Mouse (Mus musculus): ENCODE measurements around the gene Kcnq1. TPM values are rescaled to one million over a fixed set of nuclear protein-coding genes. Genes with fewer than 3 reads are reported as not detected.

Kcnq1 gene
- polyA plus RNA-seq, 1 experiment, result not detected

GRCm38 (mm10) chr7:143153915-143154373 lies 47.8 kb downstream of the Kcnq1 start:
- Histone ChIP-seq H3K36me3 (ENCODE audit: control insufficient read depth, insufficient read depth) (no peaks in the 10 kb centered on the region), H3K79me3 (ENCODE audit: low read depth) (no peaks in the 10 kb centered on the region), H3K79me2 (ENCODE audit: control insufficient read depth, insufficient read depth) (no peaks in the 10 kb centered on the region), H3ac (ENCODE audit: control insufficient read depth, insufficient read length, low read depth) (no peak overlapping the region), H3K27me3 (ENCODE audit: control insufficient read depth, insufficient read depth, insufficient read length) (peaks cover 4% of the 10 kb centered on the region), H3K4me3 (ENCODE audit: insufficient read depth, poor library complexity, severe bottlenecking) (no peak overlapping the region)
- TF ChIP-seq MAX (IDR thresholded peaks at IDR 0.05) (no peak), CTCF (IDR thresholded peaks at IDR 0.05; ENCODE audit: control insufficient read depth, insufficient read depth, insufficient read length) (peak; percentile 90), USF1 (IDR thresholded peaks at IDR 0.05; ENCODE audit: low read depth) (no peak), CEBPB (IDR thresholded peaks at IDR 0.05; ENCODE audit: low read depth) (no peak), FOSL1 (IDR thresholded peaks at IDR 0.05; ENCODE audit: insufficient read depth, low read length, poor library complexity, severe bottlenecking) (no peak), MYOD1 (IDR thresholded peaks at IDR 0.05; ENCODE audit: control insufficient read depth, insufficient read length, low read depth) (no peak)

- Histone ChIP-seq H3K79me3 (ENCODE audit: low read depth) (no peaks in the 10 kb centered on the region), H3ac (ENCODE audit: control insufficient read depth, insufficient read length, low read depth) (no peak overlapping the region), H3K4me3 (ENCODE audit: insufficient read depth, poor library complexity, severe bottlenecking) (no peak overlapping the region), H3K79me2 (ENCODE audit: control insufficient read depth, insufficient read depth) (no peaks in the 10 kb centered on the region), H3K27me3 (ENCODE audit: control insufficient read depth, insufficient read depth, insufficient read length) (no peaks in the 10 kb centered on the region), H3K36me3 (ENCODE audit: control insufficient read depth, insufficient read depth) (no peaks in the 10 kb centered on the region)
- TF ChIP-seq MYOD1 (IDR thresholded peaks at IDR 0.05; ENCODE audit: control insufficient read depth, insufficient read length, low read depth), result no peak
- no peak for TF ChIP-seq CTCF (IDR thresholded peaks at IDR 0.05; ENCODE audit: control insufficient read depth, insufficient read depth, insufficient read length)
- TF ChIP-seq MAX (IDR thresholded peaks at IDR 0.05), result no peak
- no peak for TF ChIP-seq MYOG (IDR thresholded peaks at IDR 0.05; ENCODE audit: control insufficient read depth, extremely low read depth, insufficient read length)
- no peak for TF ChIP-seq FOSL1 (IDR thresholded peaks at IDR 0.05; ENCODE audit: insufficient read depth, low read length, poor library complexity, severe bottlenecking)
- no peak for TF ChIP-seq CEBPB (IDR thresholded peaks at IDR 0.05; ENCODE audit: low read depth)
- TF ChIP-seq USF1 (IDR thresholded peaks at IDR 0.05; ENCODE audit: low read depth), result no peak
Observed at GRCm38 (mm10) chr7:143154458-143154871, 48.3 kb downstream of the Kcnq1 start.

- Histone ChIP-seq H3K4me3 (ENCODE audit: insufficient read depth, poor library complexity, severe bottlenecking) (no peak overlapping the region), H3K27me3 (ENCODE audit: control insufficient read depth, insufficient read depth, insufficient read length) (no peaks in the 10 kb centered on the region)
- TF ChIP-seq CEBPB (IDR thresholded peaks at IDR 0.05; ENCODE audit: low read depth) (no peak), CTCF (IDR thresholded peaks at IDR 0.05; ENCODE audit: control insufficient read depth, insufficient read depth, insufficient read length) (no peak), FOSL1 (IDR thresholded peaks at IDR 0.05; ENCODE audit: insufficient read depth, low read length, poor library complexity, severe bottlenecking) (no peak), MYOD1 (IDR thresholded peaks at IDR 0.05; ENCODE audit: control insufficient read depth, insufficient read length, low read depth) (no peak), MAX (IDR thresholded peaks at IDR 0.05) (no peak), USF1 (IDR thresholded peaks at IDR 0.05; ENCODE audit: low read depth) (no peak), MYOG (IDR thresholded peaks at IDR 0.05; ENCODE audit: control insufficient read depth, extremely low read depth, insufficient read length) (no peak)
Observed at GRCm38 (mm10) chr7:143155257-143155656, 49.1 kb downstream of the Kcnq1 start.

GRCm38 (mm10) chr7:143158690-143159425 lies 52.7 kb downstream of the Kcnq1 start:
- Histone ChIP-seq H3K79me3 (ENCODE audit: low read depth) (no peaks in the 10 kb centered on the region), H3ac (ENCODE audit: control insufficient read depth, insufficient read length, low read depth) (no peak overlapping the region), H3K27me3 (ENCODE audit: control insufficient read depth, insufficient read depth, insufficient read length) (no peaks in the 10 kb centered on the region), H3K4me3 (ENCODE audit: insufficient read depth, poor library complexity, severe bottlenecking) (no peak overlapping the region), H3K79me2 (ENCODE audit: control insufficient read depth, insufficient read depth) (no peaks in the 10 kb centered on the region), H3K36me3 (ENCODE audit: control insufficient read depth, insufficient read depth) (no peaks in the 10 kb centered on the region)
- TF ChIP-seq MYOD1 (IDR thresholded peaks at IDR 0.05; ENCODE audit: control insufficient read depth, insufficient read length, low read depth), result no peak
- TF ChIP-seq MAX (IDR thresholded peaks at IDR 0.05), result no peak
- TF ChIP-seq FOSL1 (IDR thresholded peaks at IDR 0.05; ENCODE audit: insufficient read depth, low read length, poor library complexity, severe bottlenecking), result no peak
- no peak for TF ChIP-seq CEBPB (IDR thresholded peaks at IDR 0.05; ENCODE audit: low read depth)
- TF ChIP-seq USF1 (IDR thresholded peaks at IDR 0.05; ENCODE audit: low read depth), result no peak

More at GRCm38 (mm10) chr7:143155257-143155656, 49.1 kb downstream of the Kcnq1 start:
- no peaks in the 10 kb centered on the region for H3K79me3 ChIP-seq (ENCODE audit: low read depth)
- H3K36me3 ChIP-seq (ENCODE audit: control insufficient read depth, insufficient read depth), result no peaks in the 10 kb centered on the region
- no peak overlapping the region for H3ac ChIP-seq (ENCODE audit: control insufficient read depth, insufficient read length, low read depth)
- no peaks in the 10 kb centered on the region for H3K79me2 ChIP-seq (ENCODE audit: control insufficient read depth, insufficient read depth)

- H3K79me3 ChIP-seq (ENCODE audit: low read depth), result no peaks in the 10 kb centered on the region
- TF ChIP-seq CTCF (IDR thresholded peaks at IDR 0.05; ENCODE audit: control insufficient read depth, insufficient read depth, insufficient read length) (no peak), MYOD1 (IDR thresholded peaks at IDR 0.05; ENCODE audit: control insufficient read depth, insufficient read length, low read depth) (no peak), FOSL1 (IDR thresholded peaks at IDR 0.05; ENCODE audit: insufficient read depth, low read length, poor library complexity, severe bottlenecking) (no peak), CEBPB (IDR thresholded peaks at IDR 0.05; ENCODE audit: low read depth) (no peak), MAX (IDR thresholded peaks at IDR 0.05) (no peak), MYOG (IDR thresholded peaks at IDR 0.05; ENCODE audit: control insufficient read depth, extremely low read depth, insufficient read length) (no peak)
- H3K79me2 ChIP-seq (ENCODE audit: control insufficient read depth, insufficient read depth), result no peaks in the 10 kb centered on the region
- no peaks in the 10 kb centered on the region for H3K36me3 ChIP-seq (ENCODE audit: control insufficient read depth, insufficient read depth)
- H3K27me3 ChIP-seq (ENCODE audit: control insufficient read depth, insufficient read depth, insufficient read length), result no peaks in the 10 kb centered on the region
- H3K4me3 ChIP-seq (ENCODE audit: insufficient read depth, poor library complexity, severe bottlenecking), result no peak overlapping the region
- no peak overlapping the region for H3ac ChIP-seq (ENCODE audit: control insufficient read depth, insufficient read length, low read depth)
Observed at GRCm38 (mm10) chr7:143159446-143159845, 53.3 kb downstream of the Kcnq1 start.

Measured in C2C12 (cell line).